Mouse (Mus musculus): ENCODE data around the gene Elp6. TPM values are rescaled to one million over a fixed set of nuclear protein-coding genes. Genes with fewer than 3 reads are reported as not detected.

The Elp6 gene
- 8.6 and 10.7 TPM in 2 replicates for polyA plus RNA-seq (2012; rRNA removed)

- DNase-seq, result peak; percentile 96
- Histone ChIP-seq H3K4me3 (ENCODE audit: insufficient read depth, low read depth, low read length) (peak within 1 kb of the TSS; percentile 72), H3K27ac (ENCODE audit: insufficient read depth, low read depth, low read length) (peak within 1 kb of the TSS; percentile 85), H3K27me3 (replicated peaks; ENCODE audit: control insufficient read depth, insufficient read depth, low read length) (no peaks in the 10 kb centered on the region), H3K36me3 (ENCODE audit: control insufficient read depth, insufficient read depth, low read length) (no peaks in the 10 kb centered on the region), H3K4me1 (ENCODE audit: control insufficient read depth, insufficient read depth, low read length) (peaks cover 4% of the 10 kb centered on the region; the same call in 1 of the 2 replicates)
- WGBS, result under 1% methylated on average over 46 of the region's 46 CpGs
- TF ChIP-seq POLR2A (IDR thresholded peaks at IDR 0.05; ENCODE audit: low read depth, low read length), result peak; percentile 94
- TF ChIP-seq CTCF (conservative IDR thresholded peaks at IDR 0.05; ENCODE audit: insufficient read depth, insufficient read length, low read depth, low read length), result no peak
Observed at GRCm38 (mm10) chr9:110304969-110305651, at the start of gene Elp6. TSS of gene Elp6 (plus strand) at chr9:110305173.

DNA sequence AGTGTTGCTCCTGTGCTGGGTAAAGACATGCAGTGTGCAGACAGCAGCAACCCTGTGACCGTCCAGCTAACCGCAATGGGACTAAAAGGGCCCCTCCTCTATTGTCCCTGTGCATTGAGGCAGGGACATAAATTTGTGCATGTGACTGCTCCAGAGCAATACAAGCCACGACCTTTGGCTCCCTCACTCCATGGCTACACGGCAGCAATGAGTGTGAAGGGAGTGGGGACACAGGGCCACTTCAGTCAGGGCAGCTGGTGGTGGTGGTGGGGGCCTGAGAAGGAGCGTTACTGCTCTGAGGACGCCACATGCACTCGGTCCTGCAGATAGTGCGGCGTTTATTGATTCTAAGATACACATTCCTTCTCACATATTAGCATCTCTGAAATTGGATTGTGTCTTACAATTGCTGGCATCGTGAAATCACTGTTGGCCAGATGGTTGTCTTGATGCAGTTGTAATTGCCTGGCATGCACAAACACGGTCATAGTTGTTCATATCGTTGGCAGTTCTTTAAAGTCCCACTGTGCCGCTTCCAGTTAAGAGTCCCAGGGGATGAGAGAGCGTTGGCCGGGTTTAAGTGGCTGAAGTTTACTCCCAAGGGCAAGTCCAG, 49.5 kb upstream of the Elp6 start:
- no peak for TF ChIP-seq POLR2A (IDR thresholded peaks at IDR 0.05; ENCODE audit: low read depth, low read length)
- no peak for TF ChIP-seq CTCF (conservative IDR thresholded peaks at IDR 0.05; ENCODE audit: insufficient read depth, insufficient read length, low read depth, low read length)
- DNase-seq, result no peak
- no peaks in the 10 kb centered on the region for H3K36me3 ChIP-seq (ENCODE audit: control insufficient read depth, insufficient read depth, low read length)
- no peaks in the 10 kb centered on the region for H3K27me3 ChIP-seq (replicated peaks; ENCODE audit: control insufficient read depth, insufficient read depth, low read length)
- H3K27ac ChIP-seq (ENCODE audit: insufficient read depth, low read depth, low read length), result no peak overlapping the region
- 57% methylated on average over 15 of the region's 15 CpGs for WGBS
- no peaks in the 10 kb centered on the region for H3K4me1 ChIP-seq (ENCODE audit: control insufficient read depth, insufficient read depth, low read length)
- no peak overlapping the region for H3K4me3 ChIP-seq (ENCODE audit: insufficient read depth, low read depth, low read length)

DNA sequence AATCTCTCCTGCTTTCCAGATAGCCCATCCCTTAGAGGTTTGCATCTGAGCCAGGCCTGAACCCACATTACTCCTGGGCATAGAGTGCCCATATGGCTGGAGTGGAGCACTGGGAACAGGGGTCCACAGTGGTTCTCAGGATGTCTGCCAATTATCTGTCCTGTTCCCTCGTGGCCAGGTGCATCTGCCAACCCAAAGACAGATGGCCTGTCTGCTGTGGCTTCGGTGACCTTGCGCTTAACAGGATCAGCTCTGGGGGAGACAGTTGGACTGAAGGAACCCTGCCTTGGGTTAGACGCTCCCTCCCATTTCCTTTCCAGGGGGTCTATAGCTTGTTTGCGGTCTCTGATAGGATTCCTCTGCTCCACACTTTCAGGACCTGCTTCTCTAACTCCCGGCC, 46.3 kb upstream of the Elp6 start:
- Histone ChIP-seq H3K4me1 (ENCODE audit: control insufficient read depth, insufficient read depth, low read length) (no peaks in the 10 kb centered on the region), H3K27me3 (replicated peaks; ENCODE audit: control insufficient read depth, insufficient read depth, low read length) (no peaks in the 10 kb centered on the region), H3K4me3 (ENCODE audit: insufficient read depth, low read depth, low read length) (no peak overlapping the region), H3K27ac (ENCODE audit: insufficient read depth, low read depth, low read length) (no peak overlapping the region), H3K36me3 (ENCODE audit: control insufficient read depth, insufficient read depth, low read length) (no peaks in the 10 kb centered on the region)
- 82% methylated on average over 6 of the region's 6 CpGs for WGBS
- TF ChIP-seq POLR2A (IDR thresholded peaks at IDR 0.05; ENCODE audit: low read depth, low read length), result no peak
- no peak for TF ChIP-seq CTCF (conservative IDR thresholded peaks at IDR 0.05; ENCODE audit: insufficient read depth, insufficient read length, low read depth, low read length)
- DNase-seq, result no peak

- Histone ChIP-seq H3K4me3 (ENCODE audit: insufficient read depth, low read depth, low read length) (no peak overlapping the region), H3K4me1 (ENCODE audit: control insufficient read depth, insufficient read depth, low read length) (no peaks in the 10 kb centered on the region), H3K27ac (ENCODE audit: insufficient read depth, low read depth, low read length) (no peak overlapping the region), H3K36me3 (ENCODE audit: control insufficient read depth, insufficient read depth, low read length) (no peaks in the 10 kb centered on the region), H3K27me3 (replicated peaks; ENCODE audit: control insufficient read depth, insufficient read depth, low read length) (no peaks in the 10 kb centered on the region)
- DNase-seq, result no peak
- WGBS, result 88% methylated on average over 3 of the region's 3 CpGs
- TF ChIP-seq POLR2A (IDR thresholded peaks at IDR 0.05; ENCODE audit: low read depth, low read length) (no peak), CTCF (conservative IDR thresholded peaks at IDR 0.05; ENCODE audit: insufficient read depth, insufficient read length, low read depth, low read length) (no peak)
Observed at GRCm38 (mm10) chr9:110259118-110259517, 45.9 kb upstream of the Elp6 start.

- Histone ChIP-seq H3K36me3 (ENCODE audit: control insufficient read depth, insufficient read depth, low read length) (no peaks in the 10 kb centered on the region), H3K4me3 (ENCODE audit: insufficient read depth, low read depth, low read length) (no peak overlapping the region), H3K27ac (ENCODE audit: insufficient read depth, low read depth, low read length) (no peak overlapping the region), H3K27me3 (replicated peaks; ENCODE audit: control insufficient read depth, insufficient read depth, low read length) (no peaks in the 10 kb centered on the region), H3K4me1 (ENCODE audit: control insufficient read depth, insufficient read depth, low read length) (no peaks in the 10 kb centered on the region)
- no peak for DNase-seq
- WGBS, result 84% methylated on average over 8 of the region's 8 CpGs
- TF ChIP-seq CTCF (conservative IDR thresholded peaks at IDR 0.05; ENCODE audit: insufficient read depth, insufficient read length, low read depth, low read length) (no peak), POLR2A (IDR thresholded peaks at IDR 0.05; ENCODE audit: low read depth, low read length) (no peak)
Observed at GRCm38 (mm10) chr9:110263181-110263580, 41.8 kb upstream of the Elp6 start.

DNA sequence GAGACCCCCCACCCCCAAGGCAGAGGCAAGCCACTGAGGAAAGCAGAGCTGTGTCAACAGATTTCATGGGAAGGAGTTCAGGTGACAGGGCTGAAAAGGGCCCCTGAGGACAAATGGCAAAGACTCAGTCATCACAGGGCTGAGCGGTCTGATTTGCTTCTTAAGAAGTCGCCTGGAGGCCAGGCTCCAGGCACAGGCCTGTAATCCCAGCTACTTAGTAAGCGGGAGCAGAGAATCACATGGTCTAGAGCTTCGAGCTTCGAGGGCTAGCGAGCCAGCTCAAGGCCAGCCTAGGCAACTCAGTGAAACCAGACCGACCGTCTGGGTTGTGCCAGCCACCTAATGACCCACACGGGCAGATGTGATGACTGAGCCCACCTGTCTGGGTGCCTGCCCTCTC, 40.0 kb upstream of the Elp6 start:
- H3K27ac ChIP-seq (ENCODE audit: insufficient read depth, low read depth, low read length), result no peak overlapping the region
- WGBS, result 71% methylated on average over 9 of the region's 9 CpGs
- no peak overlapping the region for H3K4me3 ChIP-seq (ENCODE audit: insufficient read depth, low read depth, low read length)
- no peaks in the 10 kb centered on the region for H3K36me3 ChIP-seq (ENCODE audit: control insufficient read depth, insufficient read depth, low read length)
- H3K27me3 ChIP-seq (replicated peaks; ENCODE audit: control insufficient read depth, insufficient read depth, low read length), result no peaks in the 10 kb centered on the region
- DNase-seq, result no peak
- no peaks in the 10 kb centered on the region for H3K4me1 ChIP-seq (ENCODE audit: control insufficient read depth, insufficient read depth, low read length)
- TF ChIP-seq CTCF (conservative IDR thresholded peaks at IDR 0.05; ENCODE audit: insufficient read depth, insufficient read length, low read depth, low read length), result no peak
- no peak for TF ChIP-seq POLR2A (IDR thresholded peaks at IDR 0.05; ENCODE audit: low read depth, low read length)

DNA sequence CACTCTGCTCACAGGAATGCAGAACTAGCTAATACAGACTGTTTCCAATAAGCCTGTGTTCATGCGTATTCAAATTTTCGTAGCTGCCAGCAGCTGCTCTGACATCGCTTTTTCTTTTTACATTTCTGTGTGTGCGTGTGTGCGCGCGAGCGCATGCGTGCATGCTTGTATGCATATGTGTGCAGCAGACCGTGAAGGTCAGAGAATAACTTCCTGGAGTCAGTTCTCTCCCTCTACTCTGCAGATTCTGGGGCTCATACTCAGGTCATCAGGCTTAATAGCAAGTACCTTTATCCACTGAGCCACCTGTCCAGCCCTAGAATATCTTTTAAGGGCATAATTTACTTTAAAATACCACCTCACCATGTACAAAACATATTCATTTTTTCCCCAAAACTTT, 36.6 kb upstream of the Elp6 start:
- H3K27ac ChIP-seq (ENCODE audit: insufficient read depth, low read depth, low read length), result no peak overlapping the region
- no peak overlapping the region for H3K4me3 ChIP-seq (ENCODE audit: insufficient read depth, low read depth, low read length)
- H3K27me3 ChIP-seq (replicated peaks; ENCODE audit: control insufficient read depth, insufficient read depth, low read length), result no peaks in the 10 kb centered on the region
- no peaks in the 10 kb centered on the region for H3K36me3 ChIP-seq (ENCODE audit: control insufficient read depth, insufficient read depth, low read length)
- H3K4me1 ChIP-seq (ENCODE audit: control insufficient read depth, insufficient read depth, low read length), result no peaks in the 10 kb centered on the region
- WGBS, result 78% methylated on average over 10 of the region's 10 CpGs
- TF ChIP-seq CTCF (conservative IDR thresholded peaks at IDR 0.05; ENCODE audit: insufficient read depth, insufficient read length, low read depth, low read length), result no peak
- TF ChIP-seq POLR2A (IDR thresholded peaks at IDR 0.05; ENCODE audit: low read depth, low read length), result no peak
- peak; percentile 25 for DNase-seq
